Mouse (Mus musculus): Measurements from ENCODE around the gene Sctr. TPM values are rescaled to one million over a fixed set of nuclear protein-coding genes. Genes with fewer than 3 reads are reported as not detected.

Sctr gene
- polyA plus RNA-seq, 1 experiment from 2014 or later, result 0.43 TPM

DNA sequence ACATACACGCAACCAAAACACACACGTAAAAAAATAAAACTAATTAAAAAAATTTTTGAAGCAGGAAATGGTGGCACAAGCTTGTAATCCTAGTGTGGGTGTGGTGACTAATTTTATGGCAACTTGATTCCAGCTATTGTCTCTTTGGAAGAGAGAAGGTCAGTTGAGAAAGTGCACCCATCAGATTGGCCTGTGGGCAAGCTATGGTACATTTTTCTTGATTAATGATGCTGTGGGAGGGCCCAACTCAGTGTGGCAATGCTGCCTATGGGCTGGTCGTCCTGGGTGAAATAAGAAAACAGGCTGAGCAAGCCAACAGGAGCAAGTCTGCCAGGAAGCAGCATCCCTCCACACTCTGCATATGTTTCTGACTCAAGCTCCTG lies 94.5 kb downstream of the Sctr start:
- H3K36me3 ChIP-seq (replicated peaks; ENCODE audit: control insufficient read depth, insufficient read depth), result no peaks in the 10 kb centered on the region
- no peak overlapping the region for H3K27ac ChIP-seq
- no peak for DNase-seq (ENCODE audit: low spot score)
- H3K9me3 ChIP-seq (ENCODE audit: control insufficient read depth, low read length), result no peaks in the 10 kb centered on the region
- no peak overlapping the region for H3K9ac ChIP-seq
- no peak overlapping the region for H3K4me3 ChIP-seq (replicated peaks; ENCODE audit: low read length)
- H3K4me1 ChIP-seq (replicated peaks; ENCODE audit: control insufficient read depth, insufficient read depth, low read length), result no peaks in the 10 kb centered on the region
- H3K4me2 ChIP-seq (replicated peaks), result no peak overlapping the region
- ATAC-seq (ENCODE audit: low FRiP score), result no peak
- WGBS, result 88% methylated on average over 3 of the region's 3 CpGs
- no peaks in the 10 kb centered on the region for H3K27me3 ChIP-seq (ENCODE audit: control insufficient read depth, insufficient read depth, low read length)

DNA sequence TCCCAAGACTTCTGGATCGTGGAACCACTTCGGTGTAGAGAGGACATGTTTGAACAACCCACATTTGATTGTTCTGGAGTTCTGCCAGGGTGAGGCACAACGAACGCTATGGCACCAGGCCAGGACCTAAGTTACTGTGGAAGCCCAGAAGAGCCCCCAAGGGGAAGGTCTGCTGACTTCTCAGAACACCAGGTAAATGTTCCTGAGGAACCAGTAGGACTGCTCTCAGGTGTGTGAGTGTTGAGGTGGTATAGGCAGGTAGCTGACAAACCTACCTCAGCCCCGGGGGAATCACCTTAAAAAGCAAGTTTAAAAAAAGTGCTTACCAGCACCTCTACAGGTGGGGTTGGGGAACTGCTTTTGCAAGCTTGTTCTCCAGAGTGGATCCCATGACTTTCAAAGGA lies 98.9 kb downstream of the Sctr start:
- H3K27me3 ChIP-seq (ENCODE audit: control insufficient read depth, insufficient read depth, low read length), result no peaks in the 10 kb centered on the region
- ATAC-seq (ENCODE audit: low FRiP score) (no peak), DNase-seq (ENCODE audit: low spot score) (no peak)
- H3K4me1 ChIP-seq (replicated peaks; ENCODE audit: control insufficient read depth, insufficient read depth, low read length), result no peaks in the 10 kb centered on the region
- no peak overlapping the region for H3K9ac ChIP-seq
- H3K9me3 ChIP-seq (ENCODE audit: control insufficient read depth, low read length), result no peaks in the 10 kb centered on the region
- no peak overlapping the region for H3K27ac ChIP-seq
- no peak overlapping the region for H3K4me3 ChIP-seq (replicated peaks; ENCODE audit: low read length)
- no peak overlapping the region for H3K4me2 ChIP-seq (replicated peaks)
- 73% methylated on average over 5 of the region's 5 CpGs for WGBS
- no peaks in the 10 kb centered on the region for H3K36me3 ChIP-seq (replicated peaks; ENCODE audit: control insufficient read depth, insufficient read depth)

DNA sequence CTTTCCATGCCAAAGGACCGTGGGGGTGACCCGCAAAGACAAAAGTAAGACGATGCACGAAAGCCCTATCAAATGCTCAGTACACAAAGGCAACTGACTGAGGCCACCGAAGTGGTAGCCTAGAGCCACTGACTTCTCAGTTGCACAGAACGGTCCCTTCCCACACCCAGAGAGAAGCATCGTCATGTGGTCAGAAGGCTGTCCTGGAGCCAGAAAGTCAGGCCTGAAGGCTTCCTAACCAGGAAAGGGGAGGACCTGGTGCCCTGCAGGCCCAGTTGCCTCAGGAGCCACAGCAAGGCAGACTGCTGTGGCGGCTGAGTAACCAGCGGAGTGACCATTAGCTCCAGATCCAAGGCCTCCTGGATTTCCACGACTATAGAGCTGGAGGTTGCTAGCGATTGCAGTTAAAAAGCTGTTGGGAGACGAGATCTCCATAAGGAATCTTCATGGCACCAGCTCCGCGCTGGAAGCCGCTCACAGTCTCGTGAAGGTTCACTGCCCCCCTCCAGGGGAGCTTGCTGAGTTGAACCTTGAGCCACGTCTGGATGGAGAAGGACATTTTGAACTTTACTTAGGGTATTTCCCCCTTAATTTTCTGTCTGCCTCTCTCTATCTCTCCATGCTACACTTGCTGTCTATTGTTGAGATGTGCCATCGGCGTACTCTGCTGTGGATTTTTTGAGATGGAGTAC lies 103.2 kb downstream of the Sctr start:
- Histone ChIP-seq H3K4me3 (replicated peaks; ENCODE audit: low read length) (no peak overlapping the region), H3K27ac (no peak overlapping the region), H3K9ac (no peak overlapping the region), H3K27me3 (ENCODE audit: control insufficient read depth, insufficient read depth, low read length) (no peaks in the 10 kb centered on the region), H3K9me3 (ENCODE audit: control insufficient read depth, low read length) (no peaks in the 10 kb centered on the region), H3K4me1 (replicated peaks; ENCODE audit: control insufficient read depth, insufficient read depth, low read length) (no peaks in the 10 kb centered on the region), H3K36me3 (replicated peaks; ENCODE audit: control insufficient read depth, insufficient read depth) (peaks cover 19% of the 10 kb centered on the region), H3K4me2 (replicated peaks) (no peak overlapping the region)
- no peak for DNase-seq (ENCODE audit: low spot score)
- no peak for ATAC-seq (ENCODE audit: low FRiP score)
- 87% methylated on average over 19 of the region's 19 CpGs for WGBS

- no peak for ATAC-seq (ENCODE audit: low FRiP score)
- WGBS, result 90% methylated on average over 8 of the region's 8 CpGs
- no peaks in the 10 kb centered on the region for H3K9me3 ChIP-seq (ENCODE audit: control insufficient read depth, low read length)
These were observed 105.1 kb downstream of the Sctr start for GRCm38 (mm10) chr1:120111766-120112165.

GRCm38 (mm10) chr1:120112251-120113187 lies 105.8 kb downstream of the Sctr start:
- 95% methylated on average over 12 of the region's 12 CpGs for WGBS
- no peak overlapping the region for H3K4me2 ChIP-seq (replicated peaks)
- no peaks in the 10 kb centered on the region for H3K9me3 ChIP-seq (ENCODE audit: control insufficient read depth, low read length)
- no peaks in the 10 kb centered on the region for H3K4me1 ChIP-seq (replicated peaks; ENCODE audit: control insufficient read depth, insufficient read depth, low read length)
- no peak overlapping the region for H3K9ac ChIP-seq
- DNase-seq (ENCODE audit: low spot score) (no peak), ATAC-seq (ENCODE audit: low FRiP score) (no peak)
- no peaks in the 10 kb centered on the region for H3K27me3 ChIP-seq (ENCODE audit: control insufficient read depth, insufficient read depth, low read length)
- H3K4me3 ChIP-seq (replicated peaks; ENCODE audit: low read length), result no peak overlapping the region
- peaks cover 29% of the 10 kb centered on the region for H3K36me3 ChIP-seq (replicated peaks; ENCODE audit: control insufficient read depth, insufficient read depth)
- H3K27ac ChIP-seq, result no peak overlapping the region

More at GRCm38 (mm10) chr1:120111766-120112165, 105.1 kb downstream of the Sctr start:
- H3K27ac ChIP-seq, result no peak overlapping the region
- no peaks in the 10 kb centered on the region for H3K4me1 ChIP-seq (replicated peaks; ENCODE audit: control insufficient read depth, insufficient read depth, low read length)
- no peak overlapping the region for H3K4me2 ChIP-seq (replicated peaks)
- peaks cover 29% of the 10 kb centered on the region for H3K36me3 ChIP-seq (replicated peaks; ENCODE audit: control insufficient read depth, insufficient read depth)
- H3K9ac ChIP-seq, result no peak overlapping the region
- H3K4me3 ChIP-seq (replicated peaks; ENCODE audit: low read length), result no peak overlapping the region
- DNase-seq (ENCODE audit: low spot score), result no peak
- H3K27me3 ChIP-seq (ENCODE audit: control insufficient read depth, insufficient read depth, low read length), result no peaks in the 10 kb centered on the region

Other genes starting within 250 kb of the Sctr start
- gene Ptpn4, start 169.3 kb upstream of the Sctr start, polyA plus RNA-seq (2014; fragmentation: Nextera tagmentation; extraction: Ambion mirVana), result 19.9 and 22.3 TPM in 2 replicates
- gene Tmem177, start 93.7 kb upstream of the Sctr start, polyA plus RNA-seq (2014; fragmentation: Nextera tagmentation; extraction: Ambion mirVana), result 6.7 and 7.3 TPM in 2 replicates
- 0.32 and 0.48 TPM in 2 replicates for gene Cfap221, start 9.7 kb upstream of the Sctr start, polyA plus RNA-seq (2014; fragmentation: Nextera tagmentation; extraction: Ambion mirVana)
- 7.5 and 10.1 TPM in 2 replicates for gene Tmem37, start 67.2 kb downstream of the Sctr start, polyA plus RNA-seq (2014; fragmentation: Nextera tagmentation; extraction: Ambion mirVana)
- gene Dbi, start 114.2 kb downstream of the Sctr start, polyA plus RNA-seq (2014; fragmentation: Nextera tagmentation; extraction: Ambion mirVana), result 1,408 and 1,660 TPM in 2 replicates
- 14.5 and 16.3 TPM in 2 replicates for gene 3110009E18Rik, start 114.3 kb downstream of the Sctr start, polyA plus RNA-seq (2014; fragmentation: Nextera tagmentation; extraction: Ambion mirVana)